Mouse (Mus musculus) c-Kit-negative CD71-positive TER-119-positive erythroid progenitor cells, embryonic 14.5 days (primary cell): Measurements from ENCODE around the gene Hist1h4a.
A peak's percentile ranks its signal among the peaks of the same experiment; 100 is the strongest.
"Not testable (repeated sequence)": the region's sequence is repeated elsewhere in the genome, so short reads cannot be mapped to it uniquely, and the experiment has no call there.

Experiments
- DNase-seq: peaks from one replicate; pipeline ENCODE4 v3.0.0-alpha.2; 2013; ENCODE audit warnings: low read depth, low spot score

Gene Hist1h4a

GRCm38 (mm10) chr13:23743215-23743614 lies 17.8 kb downstream of the Hist1h4a start:
- DNase-seq, result peak; percentile 21

DNA sequence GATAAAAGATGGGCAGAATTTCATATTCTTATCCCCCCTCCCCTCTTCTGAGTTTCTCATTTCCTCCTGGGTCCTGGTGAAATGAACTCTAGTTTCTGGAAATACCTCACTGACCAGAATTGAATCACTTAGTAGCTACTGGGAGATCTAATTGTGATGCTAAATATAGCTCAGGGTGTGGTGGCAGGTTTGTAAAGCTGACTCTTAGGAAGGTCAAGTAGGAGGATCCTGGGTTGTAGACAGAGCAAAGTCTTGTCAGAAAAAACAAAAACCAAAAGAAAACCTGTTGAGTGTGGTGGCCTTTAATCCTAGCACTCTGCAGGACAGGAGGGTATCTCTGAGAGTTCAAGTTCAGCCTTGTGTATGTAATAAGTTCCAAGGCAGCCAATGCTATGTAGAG lies 19.0 kb downstream of the Hist1h4a start:
- DNase-seq, result no peak

- peak; percentile 29 for DNase-seq
Measured at GRCm38 (mm10) chr13:23740910-23741309, 20.1 kb downstream of the Hist1h4a start.

GRCm38 (mm10) chr13:23740256-23740840 lies 20.7 kb downstream of the Hist1h4a start:
- no peak for DNase-seq

DNA sequence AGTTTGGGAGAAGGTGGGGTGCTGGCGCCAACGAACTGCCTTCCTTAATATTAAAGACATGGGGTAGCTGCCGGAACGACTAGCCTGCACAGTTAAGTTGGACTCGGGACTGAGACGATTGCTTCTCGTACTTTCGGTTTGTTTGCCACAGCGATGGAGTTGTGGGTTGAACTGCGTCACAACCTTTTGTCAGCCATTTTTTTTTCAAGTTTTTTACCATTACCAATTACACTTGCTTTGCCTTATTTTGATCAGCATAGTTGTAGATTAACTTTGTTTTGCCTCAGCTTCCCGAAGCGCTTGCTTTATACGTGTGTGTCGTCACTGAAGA lies 21.1 kb downstream of the Hist1h4a start:
- no peak for DNase-seq

DNA sequence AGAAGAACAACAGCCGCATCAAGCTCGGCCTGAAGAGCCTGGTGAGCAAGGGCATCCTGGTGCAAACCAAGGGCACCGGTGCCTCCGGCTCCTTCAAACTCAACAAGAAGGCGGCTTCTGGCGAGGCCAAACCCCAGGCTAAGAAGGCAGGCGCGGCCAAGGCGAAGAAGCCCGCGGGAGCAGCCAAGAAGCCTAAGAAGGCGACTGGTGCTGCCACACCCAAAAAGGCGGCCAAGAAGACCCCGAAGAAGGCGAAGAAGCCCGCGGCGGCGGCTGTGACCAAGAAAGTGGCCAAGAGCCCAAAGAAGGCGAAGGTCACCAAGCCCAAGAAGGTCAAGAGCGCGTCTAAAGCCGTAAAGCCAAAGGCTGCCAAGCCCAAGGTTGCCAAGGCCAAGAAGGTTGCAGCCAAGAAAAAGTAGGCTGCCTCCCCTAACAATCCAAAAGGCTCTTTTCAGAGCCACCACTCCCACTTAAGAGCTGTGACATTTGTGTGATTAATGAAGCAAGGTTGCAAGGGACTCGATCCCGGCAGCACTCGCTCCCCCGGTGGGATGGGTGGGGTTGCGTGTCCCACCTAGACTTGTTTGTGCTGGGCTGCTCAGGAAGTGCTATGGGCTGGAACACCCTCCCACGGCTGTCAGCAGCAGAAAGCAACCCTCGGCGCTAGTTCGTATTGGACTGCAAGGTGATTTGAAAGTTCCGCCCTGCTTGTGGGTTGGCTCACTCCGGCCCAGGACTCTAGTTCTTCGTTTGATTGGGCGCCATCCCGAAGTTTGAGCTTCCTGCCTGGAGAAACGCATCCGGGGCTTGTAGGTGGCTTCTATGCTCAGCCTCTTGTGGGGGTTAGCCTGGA lies 21.7 kb downstream of the Hist1h4a start:
- DNase-seq, result peak; percentile 87

DNA sequence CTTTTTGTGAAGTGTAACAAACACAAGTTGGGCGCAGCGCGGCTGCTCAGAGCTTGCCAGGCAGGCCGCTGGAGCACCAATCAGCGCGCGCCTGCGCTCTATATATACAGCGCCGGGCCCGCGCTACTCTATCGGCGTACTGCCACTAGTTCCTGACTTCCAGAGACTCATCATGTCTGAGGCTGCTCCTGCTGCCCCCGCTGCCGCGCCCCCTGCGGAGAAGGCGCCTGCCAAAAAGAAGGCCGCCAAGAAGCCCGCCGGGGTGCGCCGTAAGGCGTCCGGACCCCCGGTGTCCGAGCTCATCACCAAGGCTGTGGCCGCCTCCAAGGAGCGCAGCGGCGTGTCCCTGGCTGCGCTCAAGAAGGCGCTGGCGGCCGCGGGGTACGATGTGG lies 22.4 kb downstream of the Hist1h4a start, which contains the start of gene Hist1h1c:
Gene Hist1h1c (plus strand): TSS at position 132 of the 392 bp plus-strand sequence.
- peak; percentile 95 for DNase-seq

DNA sequence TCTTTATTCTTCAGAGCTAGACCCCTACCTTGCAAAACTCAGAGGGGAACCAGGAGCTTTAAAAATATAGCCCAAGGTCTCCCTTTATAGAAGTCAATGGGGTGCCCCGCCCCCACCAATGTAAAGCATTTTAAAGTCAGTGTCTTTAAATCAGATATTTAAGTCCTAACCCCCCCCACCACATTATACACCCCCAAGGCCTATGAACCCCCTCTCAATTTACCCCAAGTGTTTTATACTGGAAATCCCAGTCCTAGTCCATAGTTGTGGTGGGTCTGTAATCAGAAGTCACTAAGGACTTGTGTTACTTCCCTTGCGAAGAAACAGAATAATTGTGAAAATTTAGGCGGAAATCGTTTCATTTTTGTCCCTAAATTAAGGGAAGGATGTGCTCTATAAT lies 23.0 kb downstream of the Hist1h4a start:
- peak; percentile 58 for DNase-seq

GRCm38 (mm10) chr13:23737091-23737490 lies 23.9 kb downstream of the Hist1h4a start:
- DNase-seq, result no peak

- DNase-seq, result peak; percentile 16
Measured at GRCm38 (mm10) chr13:23732156-23732804, 28.8 kb downstream of the Hist1h4a start.

DNA sequence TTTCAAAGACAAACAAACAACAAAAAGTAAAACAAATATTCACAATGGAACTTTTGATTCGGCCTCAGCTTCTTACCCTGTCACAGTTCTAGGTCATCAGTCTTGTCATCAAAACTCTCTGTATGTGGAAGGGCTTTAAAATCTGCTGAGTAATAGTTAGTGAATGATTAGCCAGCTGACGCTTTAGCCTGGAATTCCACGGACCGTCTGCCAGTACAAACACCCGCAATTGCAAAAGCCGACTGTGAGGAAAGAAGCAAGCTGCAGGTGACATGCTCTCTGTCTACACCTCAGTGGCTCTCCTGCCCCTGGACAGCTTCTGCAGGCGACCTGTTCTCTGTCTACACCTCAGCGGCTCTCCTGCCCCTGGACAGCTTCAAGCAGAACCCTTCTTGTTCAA lies 30.6 kb downstream of the Hist1h4a start:
- no peak for DNase-seq

DNA sequence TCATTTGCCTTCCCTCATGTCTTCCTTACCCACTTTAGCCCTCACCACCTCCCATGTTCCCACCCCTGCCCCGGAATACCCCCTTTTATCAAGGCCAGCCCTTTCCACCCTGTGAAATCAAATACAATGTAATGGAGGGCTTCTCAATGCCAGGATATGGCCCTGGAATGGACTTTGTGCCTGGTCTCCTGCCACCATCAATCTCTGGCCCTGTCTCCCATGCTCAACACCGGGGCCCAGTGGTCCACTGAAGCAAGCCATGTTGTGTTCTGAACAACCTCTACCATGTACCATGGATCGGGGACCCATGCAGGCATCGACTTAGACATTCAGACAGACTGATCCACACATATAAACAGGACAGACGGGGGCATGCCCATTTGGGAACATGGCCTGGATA lies 31.3 kb downstream of the Hist1h4a start:
- DNase-seq, result no peak

DNA sequence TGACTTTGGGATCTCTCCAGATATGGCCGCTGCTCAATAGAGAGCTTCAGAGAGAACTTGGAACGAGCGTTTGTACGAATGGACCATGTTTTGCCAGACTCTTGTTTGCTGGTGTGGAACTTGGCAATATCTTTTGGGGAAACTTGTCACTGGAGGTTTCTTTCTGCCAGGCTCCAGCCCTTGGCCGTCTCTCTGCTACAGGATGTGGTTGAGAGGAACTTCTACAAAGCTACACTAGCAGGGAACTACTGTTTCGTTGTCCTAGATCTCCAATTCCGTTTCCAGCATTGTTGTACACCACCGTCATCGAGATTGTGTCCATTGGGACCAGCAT lies 31.9 kb downstream of the Hist1h4a start:
- DNase-seq, result no peak

GRCm38 (mm10) chr13:23728472-23729191 lies 32.4 kb downstream of the Hist1h4a start:
- no peak for DNase-seq

- DNase-seq, result no peak
Measured at GRCm38 (mm10) chr13:23725213-23725612, 35.8 kb downstream of the Hist1h4a start.

GRCm38 (mm10) chr13:23724239-23724638 lies 36.8 kb downstream of the Hist1h4a start:
- DNase-seq, result no peak

- DNase-seq, result not testable (repeated sequence)
Measured at GRCm38 (mm10) chr13:23717593-23718245, 43.3 kb downstream of the Hist1h4a start.

- no peak for DNase-seq
Measured at GRCm38 (mm10) chr13:23717176-23717575, 43.9 kb downstream of the Hist1h4a start.

- no peak for DNase-seq
Measured at GRCm38 (mm10) chr13:23716261-23717042, 44.6 kb downstream of the Hist1h4a start.
